Mouse (Mus musculus): ENCODE data around the gene Arl6. TPM values are rescaled to one million over a fixed set of nuclear protein-coding genes. Genes with fewer than 3 reads are reported as not detected.

Gene Arl6
- total and polyA plus RNA-seq, 3 experiments, result 0.23 to 0.77 TPM; not detected in 1

- H3K27me3 ChIP-seq (replicated peaks), result no peaks in the 10 kb centered on the region
- no peak overlapping the region for H3K27ac ChIP-seq (ENCODE audit: insufficient read depth, low read depth)
- H3K9me3 ChIP-seq (replicated peaks; ENCODE audit: low read length), result no peaks in the 10 kb centered on the region
- no peak overlapping the region; the same call in 1 of the 2 replicates for H3K4me2 ChIP-seq (ENCODE audit: insufficient read depth, low read depth, poor library complexity, severe bottlenecking)
- H3K9ac ChIP-seq (ENCODE audit: insufficient read depth, low read depth), result no peak overlapping the region
- peak; percentile 89 for DNase-seq (ENCODE audit: extremely low read depth)
- H3K4me3 ChIP-seq (replicated peaks in 1 of 3; ENCODE audit: low read depth in 2 of 3, low read length in 2 of 3, poor library complexity in 1 of 3), result no peak overlapping the region
- no peaks in the 10 kb centered on the region for H3K36me3 ChIP-seq (replicated peaks in 1 of 2; ENCODE audit: control insufficient read depth in 1 of 2, insufficient read depth in 1 of 2, low read length in 1 of 2)
- in situ Hi-C loops (cut with MboI; ENCODE audit: low pct_ligation_motif_present, low pct_unique_long_range_greater_than_20kb, low sequenced_read_pairs), result no loop called here
- H3K4me1 ChIP-seq (ENCODE audit: control insufficient read depth in 1 of 2, insufficient read depth in 2 of 2), result peaks cover 0 to 2% of the 10 kb centered on the region in 2 experiments; a peak in 1 of 4 replicates
- H3K79me2 ChIP-seq (replicated peaks; ENCODE audit: control insufficient read depth, extremely low read depth, insufficient read depth, poor library complexity, severe bottlenecking), result no peaks in the 10 kb centered on the region
- TF ChIP-seq SIN3A (IDR thresholded peaks at IDR 0.05; ENCODE audit: low read length), result no peak
- TF ChIP-seq BHLHE40 (IDR thresholded peaks at IDR 0.05; ENCODE audit: low read depth, low read length), result 0 out of 2 replicates have a peak, but pooled peaks have one; percentile 7
- TF ChIP-seq JUND (conservative IDR thresholded peaks at IDR 0.05; ENCODE audit: low read depth, low read length), result no peak
- peak; percentile 17; the same call in 1 of the 2 replicates for TF ChIP-seq HCFC1 (IDR thresholded peaks at IDR 0.05; ENCODE audit: low read depth, low read length)
- peak; percentile 36; the same call in 1 of the 2 replicates for TF ChIP-seq ZC3H11A (IDR thresholded peaks at IDR 0.05; ENCODE audit: low read depth, low read length)
- peak; percentile 83 for TF ChIP-seq SMC3 (IDR thresholded peaks at IDR 0.05; ENCODE audit: low read depth, low read length)
- no peak for TF ChIP-seq ZMIZ1 (IDR thresholded peaks at IDR 0.05; ENCODE audit: low read depth, low read length)
- TF ChIP-seq IRF4 (IDR thresholded peaks at IDR 0.05; ENCODE audit: low read depth, low read length), result 0 out of 2 replicates have a peak, but pooled peaks have one; percentile 13
- TF ChIP-seq CTCF (conservative IDR thresholded peaks at IDR 0.05 in 1 of 2, IDR thresholded peaks at IDR 0.05 in 1 of 2; ENCODE audit: low read depth in 2 of 2, low read length in 2 of 2), result peak; percentile 93 to 94
- no peak for TF ChIP-seq ZNF384 (IDR thresholded peaks at IDR 0.05; ENCODE audit: low read depth, low read length)
- peak; percentile 96 for TF ChIP-seq RAD21 (IDR thresholded peaks at IDR 0.05; ENCODE audit: low read depth, low read length)
- dilution Hi-C loops (cut with MboI; ENCODE audit: extremely low pct_ligation_motif_present, extremely low pct_unique_long_range_greater_than_20kb, low sequenced_read_pairs), result no loop called here
These were observed 44.2 kb upstream of the Arl6 start for GRCm38 (mm10) chr16:59683434-59683833.

- dilution Hi-C loops (cut with MboI; ENCODE audit: extremely low pct_ligation_motif_present, extremely low pct_unique_long_range_greater_than_20kb, low sequenced_read_pairs), result no loop called here
- in situ Hi-C loops (cut with MboI; ENCODE audit: low pct_ligation_motif_present, low pct_unique_long_range_greater_than_20kb, low sequenced_read_pairs), result no loop called here
- no peak for TF ChIP-seq CHD2 (IDR thresholded peaks at IDR 0.05; ENCODE audit: low read length)
- TF ChIP-seq TBP (conservative IDR thresholded peaks at IDR 0.05; ENCODE audit: low read depth, low read length), result no peak
- no peak for TF ChIP-seq POLR2AphosphoS2 (IDR thresholded peaks at IDR 0.05; ENCODE audit: low read depth, low read length)
- no peak for TF ChIP-seq RCOR1 (conservative IDR thresholded peaks at IDR 0.05; ENCODE audit: low read depth, low read length)
- no peak for TF ChIP-seq TCF12 (IDR thresholded peaks at IDR 0.05; ENCODE audit: low read depth, low read length)
- TF ChIP-seq ETS1 (conservative IDR thresholded peaks at IDR 0.05; ENCODE audit: low read depth, low read length), result no peak
- no peak for TF ChIP-seq UBTF (IDR thresholded peaks at IDR 0.05; ENCODE audit: low read depth, low read length)
- no peak for TF ChIP-seq USF2 (conservative IDR thresholded peaks at IDR 0.05; ENCODE audit: low read depth, low read length)
- no peak for TF ChIP-seq SIN3A (IDR thresholded peaks at IDR 0.05; ENCODE audit: low read length)
- TF ChIP-seq MAFK (IDR thresholded peaks at IDR 0.05; ENCODE audit: insufficient replicate concordance, low read length), result no peak
- TF ChIP-seq BHLHE40 (IDR thresholded peaks at IDR 0.05; ENCODE audit: low read depth, low read length), result no peak
- TF ChIP-seq NRF1 (IDR thresholded peaks at IDR 0.05; ENCODE audit: low read depth, low read length), result no peak
- TF ChIP-seq ZNF384 (IDR thresholded peaks at IDR 0.05; ENCODE audit: low read depth, low read length), result no peak
- no peak for TF ChIP-seq IRF4 (IDR thresholded peaks at IDR 0.05; ENCODE audit: low read depth, low read length)
- no peak for TF ChIP-seq MAX (IDR thresholded peaks at IDR 0.05; ENCODE audit: low read length)
- no peak for TF ChIP-seq GABPA (IDR thresholded peaks at IDR 0.05; ENCODE audit: insufficient replicate concordance, low read depth, low read length)
- TF ChIP-seq MAZ (IDR thresholded peaks at IDR 0.05; ENCODE audit: low read depth, low read length), result no peak
These were observed 43.2 kb upstream of the Arl6 start for GRCm38 (mm10) chr16:59682216-59682891.

More at GRCm38 (mm10) chr16:59682216-59682891, 43.2 kb upstream of the Arl6 start:
- H3K36me3 ChIP-seq (replicated peaks in 1 of 2; ENCODE audit: control insufficient read depth in 1 of 2, insufficient read depth in 1 of 2, low read length in 1 of 2), result no peaks in the 10 kb centered on the region
- H3K9ac ChIP-seq (ENCODE audit: insufficient read depth, low read depth), result no peak overlapping the region
- peaks cover 2% of the 10 kb centered on the region in 2 experiments; a peak in 3 of 4 replicates for H3K4me1 ChIP-seq (ENCODE audit: control insufficient read depth in 1 of 2, insufficient read depth in 2 of 2)
- no peak overlapping the region for H3K27ac ChIP-seq (ENCODE audit: insufficient read depth, low read depth)
- no peaks in the 10 kb centered on the region for H3K9me3 ChIP-seq (replicated peaks; ENCODE audit: low read length)
- no peak overlapping the region for H3K4me3 ChIP-seq (replicated peaks in 1 of 3; ENCODE audit: low read depth in 2 of 3, low read length in 2 of 3, poor library complexity in 1 of 3)
- H3K79me2 ChIP-seq (replicated peaks; ENCODE audit: control insufficient read depth, extremely low read depth, insufficient read depth, poor library complexity, severe bottlenecking), result no peaks in the 10 kb centered on the region
- H3K4me2 ChIP-seq (ENCODE audit: insufficient read depth, low read depth, poor library complexity, severe bottlenecking), result no peak overlapping the region
- DNase-seq (ENCODE audit: extremely low read depth), result no peak
- no peaks in the 10 kb centered on the region for H3K27me3 ChIP-seq (replicated peaks)

Data from CH12.LX (cell line).